Mouse (Mus musculus): Measurements from ENCODE around the gene Pigq. TPM values are rescaled to one million over a fixed set of nuclear protein-coding genes. Genes with fewer than 3 reads are reported as not detected.

Pigq gene
- polyA plus RNA-seq, 1 experiment from 2014 or later = 76.8 TPM

DNA sequence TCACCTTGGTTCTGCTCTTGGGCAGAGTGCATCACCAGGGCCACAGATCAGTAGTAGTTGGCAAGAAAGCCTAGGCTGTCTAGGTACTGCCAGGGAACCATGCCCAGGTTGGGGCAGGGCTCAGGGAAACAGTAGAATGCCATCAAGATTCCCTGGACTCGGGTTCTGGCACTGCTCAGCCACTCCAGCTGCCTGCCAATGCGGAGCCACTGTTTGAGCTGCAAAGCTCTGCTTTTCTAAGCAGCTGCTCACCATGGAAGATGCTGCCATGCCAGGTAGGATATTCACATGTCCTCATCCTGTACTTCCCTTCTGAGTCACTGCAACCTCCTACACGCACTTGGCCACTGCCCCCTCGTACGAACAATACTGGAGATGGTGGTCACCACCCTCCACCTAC, 36.1 kb upstream of the Pigq start:
- Histone ChIP-seq H3K4me3 (ENCODE audit: low read depth, low read length) (no peak overlapping the region), H3K9ac (replicated peaks; ENCODE audit: low read depth, low read length) (no peak overlapping the region), H3K27ac (ENCODE audit: low read depth, low read length) (no peak overlapping the region), H3K36me3 (ENCODE audit: control insufficient read depth, insufficient read depth, low read length) (no peaks in the 10 kb centered on the region), H3K4me2 (ENCODE audit: low read depth, low read length) (no peak overlapping the region), H3K9me3 (ENCODE audit: control insufficient read depth, low read length) (no peaks in the 10 kb centered on the region), H3K27me3 (ENCODE audit: control insufficient read depth, insufficient read depth, low read length) (no peaks in the 10 kb centered on the region), H3K4me1 (ENCODE audit: control insufficient read depth, insufficient read depth, low read length) (peaks cover 11% of the 10 kb centered on the region)
- WGBS = 93% methylated on average over 5 of the region's 5 CpGs
- ATAC-seq (ENCODE audit: low read depth) = no peak

DNA sequence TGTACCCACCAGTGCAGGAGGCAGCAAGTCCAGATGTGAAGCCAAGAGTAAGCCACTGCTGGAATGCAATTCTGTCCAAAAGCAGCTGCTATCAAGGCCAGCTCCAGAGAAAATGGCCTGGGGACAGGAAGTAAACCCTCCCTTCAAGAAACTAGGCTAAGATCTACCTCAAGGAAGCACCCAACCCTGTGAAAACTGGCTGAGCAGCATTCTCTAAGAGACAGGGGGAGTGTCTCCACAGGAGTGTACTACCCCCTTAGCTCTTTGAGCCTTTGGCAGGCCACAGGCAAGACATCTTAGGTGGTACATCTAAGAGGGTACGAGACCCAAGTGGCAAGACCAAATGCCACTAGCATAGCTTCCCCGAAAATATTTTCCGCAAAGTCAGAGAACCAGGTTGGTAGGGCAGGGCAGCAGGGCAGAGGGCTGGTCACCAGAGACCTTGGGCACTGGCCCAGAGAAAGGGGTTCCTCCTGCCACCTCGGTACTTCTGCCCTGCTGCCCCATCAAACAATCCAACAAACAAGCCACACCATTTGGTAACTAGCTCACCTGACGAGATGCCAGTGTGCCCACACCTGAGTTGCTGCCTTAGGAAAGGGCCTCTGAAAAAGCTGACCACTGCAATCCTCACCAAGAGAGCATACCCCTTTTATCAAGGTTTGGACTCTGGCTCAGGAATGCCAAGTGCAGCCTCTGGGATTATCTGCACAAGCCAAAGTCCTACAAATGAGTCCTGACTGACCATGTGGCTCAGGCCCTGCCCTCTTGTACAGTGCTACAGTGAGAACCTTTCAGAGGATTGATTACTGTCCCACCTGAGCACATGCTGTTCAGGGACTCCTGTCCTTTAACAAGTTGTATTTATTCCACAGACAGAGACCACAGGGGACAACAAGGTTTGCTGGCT, 35.3 kb upstream of the Pigq start:
- no peak overlapping the region for H3K9ac ChIP-seq (replicated peaks; ENCODE audit: low read depth, low read length)
- no peak overlapping the region for H3K27ac ChIP-seq (ENCODE audit: low read depth, low read length)
- no peak overlapping the region for H3K4me3 ChIP-seq (ENCODE audit: low read depth, low read length)
- ATAC-seq (ENCODE audit: low read depth) = no peak
- no peaks in the 10 kb centered on the region for H3K36me3 ChIP-seq (ENCODE audit: control insufficient read depth, insufficient read depth, low read length)
- H3K9me3 ChIP-seq (ENCODE audit: control insufficient read depth, low read length) = no peaks in the 10 kb centered on the region
- no peak overlapping the region for H3K4me2 ChIP-seq (ENCODE audit: low read depth, low read length)
- peaks cover 11% of the 10 kb centered on the region for H3K4me1 ChIP-seq (ENCODE audit: control insufficient read depth, insufficient read depth, low read length)
- no peaks in the 10 kb centered on the region for H3K27me3 ChIP-seq (ENCODE audit: control insufficient read depth, insufficient read depth, low read length)
- 95% methylated on average over 5 of the region's 5 CpGs for WGBS

DNA sequence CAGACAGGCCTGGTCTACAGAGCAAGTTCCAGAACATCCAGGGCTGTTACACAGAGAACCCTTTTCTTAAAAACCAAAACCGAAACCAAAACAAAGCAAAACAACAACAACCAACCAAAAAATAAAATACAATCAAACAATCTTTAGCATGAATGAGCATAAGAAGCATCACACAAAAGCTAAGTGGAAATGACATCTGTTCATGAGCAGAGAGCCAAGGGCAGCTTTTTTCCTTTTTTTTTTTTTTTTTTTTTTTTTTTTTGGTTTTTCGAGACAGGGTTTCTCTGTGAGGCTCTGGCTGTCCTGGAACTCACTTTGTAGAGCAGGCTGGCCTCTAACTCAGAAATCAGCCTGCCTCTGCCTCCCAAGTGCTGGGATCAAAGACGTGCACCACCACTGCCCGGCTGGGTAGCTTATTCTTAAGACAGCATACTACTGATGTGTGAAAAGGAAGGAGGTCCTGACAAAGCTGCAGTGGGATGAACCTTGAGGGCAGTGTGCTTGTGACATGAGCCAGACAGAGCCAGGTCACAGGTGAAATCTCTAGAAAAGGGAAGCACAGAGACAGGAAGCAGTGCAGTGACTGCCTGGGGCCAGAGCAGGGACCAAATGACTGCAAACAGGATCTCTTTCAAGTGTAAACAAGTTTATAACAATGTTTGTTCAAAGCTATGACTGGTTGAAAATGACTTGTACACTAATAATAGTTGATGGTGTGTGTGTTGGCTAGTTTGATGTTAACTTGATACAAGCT, 26.4 kb upstream of the Pigq start:
- no peaks in the 10 kb centered on the region for H3K27me3 ChIP-seq (ENCODE audit: control insufficient read depth, insufficient read depth, low read length)
- WGBS = 91% methylated on average over 4 of the region's 4 CpGs
- no peak overlapping the region for H3K4me2 ChIP-seq (ENCODE audit: low read depth, low read length)
- H3K9ac ChIP-seq (replicated peaks; ENCODE audit: low read depth, low read length) = no peak overlapping the region
- H3K4me3 ChIP-seq (ENCODE audit: low read depth, low read length) = no peak overlapping the region
- H3K9me3 ChIP-seq (ENCODE audit: control insufficient read depth, low read length) = no peaks in the 10 kb centered on the region
- no peaks in the 10 kb centered on the region for H3K36me3 ChIP-seq (ENCODE audit: control insufficient read depth, insufficient read depth, low read length)
- no peak overlapping the region for H3K27ac ChIP-seq (ENCODE audit: low read depth, low read length)
- no peaks in the 10 kb centered on the region for H3K4me1 ChIP-seq (ENCODE audit: control insufficient read depth, insufficient read depth, low read length)
- no peak for ATAC-seq (ENCODE audit: low read depth)

DNA sequence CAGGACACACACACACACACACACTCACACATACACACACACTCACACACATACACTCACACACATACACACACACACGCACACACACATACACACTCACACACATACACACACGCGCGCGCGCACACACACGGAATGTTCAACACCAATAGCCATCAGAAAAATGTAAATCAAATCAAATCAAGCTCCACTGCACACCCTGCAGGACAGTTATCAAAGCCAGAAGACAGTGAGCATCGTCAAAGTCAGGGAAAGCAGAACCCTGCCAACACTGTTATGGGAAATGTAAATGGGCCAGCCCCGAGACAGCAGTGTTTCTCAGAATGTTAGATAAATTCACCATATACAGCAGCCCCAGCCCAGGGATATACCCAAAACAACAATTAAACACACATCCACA, 25.7 kb upstream of the Pigq start:
- no peak overlapping the region for H3K4me2 ChIP-seq (ENCODE audit: low read depth, low read length)
- WGBS = 89% methylated on average over 9 of the region's 9 CpGs
- H3K4me1 ChIP-seq (ENCODE audit: control insufficient read depth, insufficient read depth, low read length) = no peaks in the 10 kb centered on the region
- no peak overlapping the region for H3K4me3 ChIP-seq (ENCODE audit: low read depth, low read length)
- no peak for ATAC-seq (ENCODE audit: low read depth)
- H3K27me3 ChIP-seq (ENCODE audit: control insufficient read depth, insufficient read depth, low read length) = no peaks in the 10 kb centered on the region
- H3K27ac ChIP-seq (ENCODE audit: low read depth, low read length) = no peak overlapping the region
- no peaks in the 10 kb centered on the region for H3K36me3 ChIP-seq (ENCODE audit: control insufficient read depth, insufficient read depth, low read length)
- H3K9me3 ChIP-seq (ENCODE audit: control insufficient read depth, low read length) = no peaks in the 10 kb centered on the region
- H3K9ac ChIP-seq (replicated peaks; ENCODE audit: low read depth, low read length) = no peak overlapping the region

DNA sequence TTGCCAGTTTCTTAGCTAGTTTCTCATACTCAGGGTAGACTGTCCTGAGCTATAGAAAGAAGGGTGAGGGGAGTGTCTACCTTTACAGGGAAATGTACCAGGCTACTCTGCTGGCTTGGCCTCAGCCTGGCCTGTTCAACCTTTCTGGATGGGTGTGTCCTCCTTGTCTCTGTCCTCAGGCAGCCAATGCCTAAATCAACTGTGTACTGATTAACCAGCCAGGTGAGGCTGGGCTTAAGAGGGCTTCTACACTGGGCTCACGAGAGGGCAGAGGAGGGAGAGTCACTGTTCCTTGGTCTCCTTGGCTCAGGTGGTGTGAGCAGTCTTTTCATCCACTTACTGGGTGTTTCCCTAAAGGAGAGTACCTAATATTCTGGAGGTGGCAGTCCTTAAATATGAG, 23.4 kb upstream of the Pigq start:
- Histone ChIP-seq H3K4me2 (ENCODE audit: low read depth, low read length) (no peak overlapping the region), H3K36me3 (ENCODE audit: control insufficient read depth, insufficient read depth, low read length) (peaks cover 2% of the 10 kb centered on the region; the same call in 1 of the 2 replicates), H3K4me3 (ENCODE audit: low read depth, low read length) (no peak overlapping the region), H3K27me3 (ENCODE audit: control insufficient read depth, insufficient read depth, low read length) (no peaks in the 10 kb centered on the region), H3K4me1 (ENCODE audit: control insufficient read depth, insufficient read depth, low read length) (no peaks in the 10 kb centered on the region), H3K9ac (replicated peaks; ENCODE audit: low read depth, low read length) (no peak overlapping the region), H3K9me3 (ENCODE audit: control insufficient read depth, low read length) (no peaks in the 10 kb centered on the region), H3K27ac (ENCODE audit: low read depth, low read length) (no peak overlapping the region)
- WGBS = 84% methylated on average over 1 of the region's 1 CpGs
- no peak for ATAC-seq (ENCODE audit: low read depth)

DNA sequence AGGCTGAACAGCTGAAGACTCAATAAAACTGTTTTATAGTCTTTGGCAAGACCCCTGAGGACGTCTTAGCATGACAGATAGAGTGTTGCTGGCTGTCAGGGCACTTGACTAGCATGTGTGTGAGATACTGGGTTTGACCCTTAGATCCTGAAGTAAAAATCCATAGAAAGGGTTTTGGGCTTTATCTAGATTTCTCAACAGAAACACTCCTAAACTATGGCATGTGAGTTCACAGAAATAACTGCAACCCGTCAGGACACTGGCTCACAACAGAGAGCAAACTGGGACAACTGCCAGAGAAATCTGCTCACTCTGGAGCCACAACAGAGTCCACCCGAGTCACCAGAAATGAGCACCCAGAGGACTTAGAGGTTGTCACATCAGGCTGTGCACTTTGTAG, 22.9 kb upstream of the Pigq start:
- ATAC-seq (ENCODE audit: low read depth) = no peak
- no peaks in the 10 kb centered on the region for H3K4me1 ChIP-seq (ENCODE audit: control insufficient read depth, insufficient read depth, low read length)
- WGBS = 43% methylated on average over 3 of the region's 3 CpGs
- no peak overlapping the region for H3K27ac ChIP-seq (ENCODE audit: low read depth, low read length)
- no peaks in the 10 kb centered on the region for H3K9me3 ChIP-seq (ENCODE audit: control insufficient read depth, low read length)
- no peak overlapping the region for H3K4me2 ChIP-seq (ENCODE audit: low read depth, low read length)
- no peaks in the 10 kb centered on the region for H3K27me3 ChIP-seq (ENCODE audit: control insufficient read depth, insufficient read depth, low read length)
- no peak overlapping the region for H3K4me3 ChIP-seq (ENCODE audit: low read depth, low read length)
- H3K9ac ChIP-seq (replicated peaks; ENCODE audit: low read depth, low read length) = no peak overlapping the region
- H3K36me3 ChIP-seq (ENCODE audit: control insufficient read depth, insufficient read depth, low read length) = peaks cover 2% of the 10 kb centered on the region; the same call in 1 of the 2 replicates

- no peaks in the 10 kb centered on the region for H3K4me1 ChIP-seq (ENCODE audit: control insufficient read depth, insufficient read depth, low read length)
- H3K9me3 ChIP-seq (ENCODE audit: control insufficient read depth, low read length) = no peaks in the 10 kb centered on the region
- H3K36me3 ChIP-seq (ENCODE audit: control insufficient read depth, insufficient read depth, low read length) = peaks cover 8% of the 10 kb centered on the region
- no peak overlapping the region for H3K4me2 ChIP-seq (ENCODE audit: low read depth, low read length)
- H3K4me3 ChIP-seq (ENCODE audit: low read depth, low read length) = no peak overlapping the region
- no peaks in the 10 kb centered on the region for H3K27me3 ChIP-seq (ENCODE audit: control insufficient read depth, insufficient read depth, low read length)
- ATAC-seq (ENCODE audit: low read depth) = no peak
- WGBS = 88% methylated on average over 7 of the region's 7 CpGs
- no peak overlapping the region for H3K27ac ChIP-seq (ENCODE audit: low read depth, low read length)
- no peak overlapping the region for H3K9ac ChIP-seq (replicated peaks; ENCODE audit: low read depth, low read length)
These were observed 19.5 kb upstream of the Pigq start for GRCm38 (mm10) chr17:25964271-25964670.

DNA sequence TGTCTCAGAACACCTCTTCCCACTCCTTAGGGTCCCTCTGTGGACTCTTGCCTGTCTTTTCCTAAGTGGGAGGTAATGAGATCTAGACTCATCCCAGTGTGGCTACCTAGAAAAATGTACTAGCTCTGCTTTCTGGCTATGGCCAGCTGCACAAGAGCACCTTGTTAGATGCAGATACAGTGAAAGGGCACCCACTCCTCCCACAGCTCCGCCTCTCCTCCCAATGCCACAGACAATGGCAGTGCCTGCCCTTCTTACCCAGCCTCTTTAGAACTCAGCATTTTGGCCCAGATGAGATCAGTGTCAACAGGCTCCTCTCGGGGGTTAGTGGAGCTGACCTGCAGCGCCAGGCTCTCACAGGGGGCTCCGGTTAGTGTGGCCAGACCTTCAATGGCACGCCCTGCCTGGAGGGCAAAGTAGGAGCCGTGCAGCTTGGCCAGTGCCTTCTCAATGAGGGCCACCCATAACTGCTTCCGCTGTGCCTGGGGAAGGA, 17.7 kb upstream of the Pigq start:
- Histone ChIP-seq H3K36me3 (ENCODE audit: control insufficient read depth, insufficient read depth, low read length) (peaks cover 16% of the 10 kb centered on the region), H3K9ac (replicated peaks; ENCODE audit: low read depth, low read length) (no peak overlapping the region), H3K9me3 (ENCODE audit: control insufficient read depth, low read length) (no peaks in the 10 kb centered on the region), H3K4me1 (ENCODE audit: control insufficient read depth, insufficient read depth, low read length) (no peaks in the 10 kb centered on the region), H3K27ac (ENCODE audit: low read depth, low read length) (no peak overlapping the region), H3K27me3 (ENCODE audit: control insufficient read depth, insufficient read depth, low read length) (no peaks in the 10 kb centered on the region), H3K4me2 (ENCODE audit: low read depth, low read length) (no peak overlapping the region), H3K4me3 (ENCODE audit: low read depth, low read length) (no peak overlapping the region)
- ATAC-seq (ENCODE audit: low read depth) = no peak
- WGBS = 96% methylated on average over 7 of the region's 7 CpGs

DNA sequence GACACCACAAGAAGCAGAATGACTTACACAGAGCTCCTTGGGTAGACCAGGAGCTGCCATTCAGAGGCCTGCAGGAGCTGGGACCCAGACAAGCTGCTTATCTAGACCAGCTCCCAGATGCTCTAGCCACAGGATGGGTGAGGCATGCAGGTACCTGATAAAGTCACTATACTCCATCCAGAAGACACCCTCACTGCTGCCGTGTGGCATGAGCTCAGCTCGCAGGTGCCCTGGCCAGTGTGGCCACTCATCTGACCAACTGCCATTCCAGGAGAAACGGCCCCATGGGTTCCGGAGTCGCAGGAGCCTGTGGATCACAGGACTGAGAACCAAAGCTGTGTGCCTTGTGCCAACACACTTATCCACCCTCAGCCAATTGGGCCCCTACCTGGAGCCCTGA, 16.8 kb upstream of the Pigq start:
- H3K4me1 ChIP-seq (ENCODE audit: control insufficient read depth, insufficient read depth, low read length) = no peaks in the 10 kb centered on the region
- no peak overlapping the region for H3K4me2 ChIP-seq (ENCODE audit: low read depth, low read length)
- H3K36me3 ChIP-seq (ENCODE audit: control insufficient read depth, insufficient read depth, low read length) = peaks cover 16% of the 10 kb centered on the region
- H3K27me3 ChIP-seq (ENCODE audit: control insufficient read depth, insufficient read depth, low read length) = no peaks in the 10 kb centered on the region
- H3K9me3 ChIP-seq (ENCODE audit: control insufficient read depth, low read length) = no peaks in the 10 kb centered on the region
- H3K9ac ChIP-seq (replicated peaks; ENCODE audit: low read depth, low read length) = no peak overlapping the region
- H3K27ac ChIP-seq (ENCODE audit: low read depth, low read length) = no peak overlapping the region
- no peak for ATAC-seq (ENCODE audit: low read depth)
- WGBS = 93% methylated on average over 5 of the region's 5 CpGs
- H3K4me3 ChIP-seq (ENCODE audit: low read depth, low read length) = no peak overlapping the region
